Mouse (Mus musculus) intestine, embryonic 14.5 days (tissue): ENCODE data around the gene Phospho1. TPM values are rescaled to one million over a fixed set of nuclear protein-coding genes. Genes with fewer than 3 reads are reported as not detected.
"Not testable (repeated sequence)": the region's sequence is repeated elsewhere in the genome, so short reads cannot be mapped to it uniquely, and the experiment has no call there.

ENCODE experiments used
- ATAC-seq: fragments of 200-750 bp; cut with Nextera tagmentation; replicated peaks from 2 replicates; pipeline ENCODE4 v1.8.0; 2017; ENCODE audit warnings: low read depth, moderate number of reproducible peaks, moderate TSS enrichment, moderate library complexity; ENCODE audit not compliant: low FRiP score, low TSS enrichment
- DNase-seq: peaks from one replicate; pipeline ENCODE4 v3.0.0-alpha.2; 2018; ENCODE audit warnings: low spot score
- H3K27ac ChIP-seq: fragments of 300-500 bp; sonication (generic); 2 replicates; pipeline ENCODE4 v1.5.1; 2014; ENCODE audit warnings: low read depth, mild to moderate bottlenecking, control low read depth
- H3K27me3 ChIP-seq: fragments of 300-500 bp; sonication (generic); replicated peaks from 2 replicates; pipeline ENCODE4 v1.6.1; 2014; ENCODE audit warnings: low read length, control low read depth; ENCODE audit not compliant: control insufficient read depth, insufficient read depth
- H3K36me3 ChIP-seq: fragments of 300-500 bp; sonication (generic); 2 replicates; pipeline ENCODE4 v1.6.1; 2014; ENCODE audit warnings: low read length, control low read depth; ENCODE audit not compliant: control insufficient read depth, insufficient read depth
- H3K4me1 ChIP-seq: fragments of 300-500 bp; sonication (generic); replicated peaks from 2 replicates; pipeline ENCODE4 v1.6.1; 2014; ENCODE audit warnings: low read length, control low read depth, mixed read lengths; ENCODE audit not compliant: control insufficient read depth, insufficient read depth
- H3K4me2 ChIP-seq: fragments of 300-500 bp; sonication (generic); 2 replicates; pipeline ENCODE4 v1.6.1; 2014; ENCODE audit warnings: low read length
- H3K4me3 ChIP-seq: fragments of 300-500 bp; sonication (generic); 2 replicates; pipeline ENCODE4 v1.5.1; 2014; ENCODE audit warnings: low read depth, low read length, control low read depth, mixed read lengths
- H3K9ac ChIP-seq: fragments of 300-500 bp; sonication (generic); 2 replicates; pipeline ENCODE4 v1.6.1; 2014; ENCODE audit warnings: mild to moderate bottlenecking, low read length
- H3K9me3 ChIP-seq: fragments of 300-500 bp; sonication (generic); 2 replicates; pipeline ENCODE4 v1.6.1; 2016; ENCODE audit warnings: low read length, control low read depth; ENCODE audit not compliant: control insufficient read depth
- WGBS: fragments of 180-500 bp; shearing (Covaris S2); extraction: QIAGEN DNeasy Blood & Tissue Kit; methylation state at CpG from one replicate; pipeline ENCODE4 v1.1.7; 2014; 5-methylcytosine and 5-hydroxymethylcytosine counted together
- polyA plus RNA-seq: library from polyadenylated mRNA; unstranded; fragments of >200 nt; fragmentation: Nextera tagmentation; extraction: Ambion mirVana; gene quantifications from 2 replicates; pipeline ENCODE4 v1.2.1, GENCODE M21; 2014

Phospho1 gene
- polyA plus RNA-seq, 1 experiment from 2014 or later, result 0.39 TPM

DNA sequence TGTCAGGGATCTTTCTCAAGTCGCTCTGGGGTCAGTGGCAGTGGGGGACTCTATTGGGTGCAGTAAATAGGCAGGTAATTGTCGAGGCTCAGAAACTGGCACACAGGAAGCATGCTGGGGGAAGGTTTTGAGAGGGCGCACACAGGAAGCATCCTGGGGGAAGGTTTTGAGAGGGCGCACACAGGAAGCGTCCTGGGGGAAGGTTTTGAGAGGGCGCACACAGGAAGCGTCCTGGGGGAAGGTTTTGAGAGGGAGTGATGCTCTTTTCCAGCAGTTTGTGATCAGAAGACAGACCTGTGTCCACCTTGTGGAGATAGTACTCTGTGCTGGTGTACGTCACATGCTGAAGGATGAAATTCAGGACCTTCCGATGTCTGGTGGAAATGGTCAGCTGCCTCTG, 51.5 kb downstream of the Phospho1 start:
- no peak overlapping the region for H3K27ac ChIP-seq
- H3K9me3 ChIP-seq, result no peaks in the 10 kb centered on the region
- no peak for ATAC-seq
- no peaks in the 10 kb centered on the region for H3K4me1 ChIP-seq
- WGBS, result 43% methylated on average over 9 of the region's 9 CpGs
- no peak overlapping the region for H3K4me2 ChIP-seq
- DNase-seq, result no peak
- H3K36me3 ChIP-seq, result no peaks in the 10 kb centered on the region
- no peak overlapping the region for H3K9ac ChIP-seq
- H3K27me3 ChIP-seq, result no peaks in the 10 kb centered on the region
- H3K4me3 ChIP-seq, result no peak overlapping the region

DNA sequence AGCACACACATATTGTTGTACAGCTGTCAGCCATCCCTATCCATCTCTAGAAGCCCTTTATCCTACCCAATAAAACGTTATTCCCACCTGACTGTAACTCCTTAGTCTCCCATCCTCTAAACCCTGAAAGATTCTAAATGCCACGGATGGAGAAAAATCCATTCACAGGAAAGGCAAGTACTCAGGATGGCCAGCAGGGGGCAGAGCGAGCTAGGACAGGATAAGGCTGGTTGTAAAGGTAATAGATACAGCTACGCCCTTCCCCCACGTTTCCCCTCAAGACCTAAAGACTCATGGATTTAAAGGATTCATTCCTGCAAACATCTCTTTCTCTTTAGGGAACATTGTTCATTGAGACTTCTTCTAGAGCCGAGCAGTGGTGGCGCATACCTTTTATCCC, 52.0 kb downstream of the Phospho1 start:
- Histone ChIP-seq H3K4me3 (no peak overlapping the region), H3K36me3 (no peaks in the 10 kb centered on the region), H3K9me3 (no peaks in the 10 kb centered on the region), H3K4me2 (no peak overlapping the region), H3K27me3 (no peaks in the 10 kb centered on the region), H3K4me1 (no peaks in the 10 kb centered on the region), H3K27ac (no peak overlapping the region), H3K9ac (no peak overlapping the region)
- DNase-seq (peak; percentile 81), ATAC-seq (no peak)
- 23% methylated on average over 7 of the region's 7 CpGs for WGBS

DNA sequence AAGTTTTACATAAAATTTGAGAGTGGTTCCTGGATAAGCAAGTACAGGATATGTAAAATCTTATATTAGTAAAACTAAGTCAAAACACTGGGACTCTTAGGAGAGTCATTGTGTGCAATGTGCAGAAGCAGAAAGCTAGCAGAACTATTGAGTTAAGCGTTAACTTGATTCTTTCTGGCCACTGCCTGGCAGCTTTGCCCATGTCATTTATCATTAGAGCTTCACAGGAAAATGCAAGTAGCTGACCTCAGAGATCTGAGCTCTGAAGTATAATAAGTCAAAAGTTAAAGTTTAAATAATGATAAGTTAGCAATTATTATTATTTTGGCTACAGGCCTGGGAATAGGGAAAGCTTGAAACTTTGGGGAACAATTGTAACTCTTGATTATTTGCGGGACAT, 55.6 kb downstream of the Phospho1 start:
- DNase-seq, H3K9me3 ChIP-seq, H3K9ac ChIP-seq, ATAC-seq, H3K36me3 ChIP-seq, H3K4me2 ChIP-seq, H3K27me3 ChIP-seq, H3K27ac ChIP-seq, H3K4me1 ChIP-seq, H3K4me3 ChIP-seq: not testable (repeated sequence)
- WGBS, result 73% methylated on average over 2 of the region's 2 CpGs

Other genes with a start within 250 kb of the Phospho1 start
- 15.3 and 17.6 TPM in 2 replicates for gene Ngfr, start 236.8 kb upstream of the Phospho1 start, polyA plus RNA-seq
- gene Phb, start 157.5 kb upstream of the Phospho1 start, polyA plus RNA-seq, result 300 and 305 TPM in 2 replicates
- gene Zfp652, start 111.8 kb upstream of the Phospho1 start, polyA plus RNA-seq, result 9.2 and 9.9 TPM in 2 replicates
- 1.1 and 2.0 TPM in 2 replicates for gene B130006D01Rik, start 100.9 kb upstream of the Phospho1 start, polyA plus RNA-seq
- 17.2 and 19.1 TPM in 2 replicates for gene Gngt2, start 12.7 kb downstream of the Phospho1 start, polyA plus RNA-seq
- gene Abi3, start 18.0 kb downstream of the Phospho1 start, polyA plus RNA-seq, result 4.8 TPM in 2 replicates
- 26.6 and 30.9 TPM in 2 replicates for gene B4galnt2, start 90.4 kb downstream of the Phospho1 start, polyA plus RNA-seq
- 35.7 and 38.6 TPM in 2 replicates for gene Igf2bp1, start 181.4 kb downstream of the Phospho1 start, polyA plus RNA-seq
- gene Gip, start 200.0 kb downstream of the Phospho1 start, polyA plus RNA-seq, result 2.2 TPM in 1 of 2 replicates, not detected in the other
- gene Snf8, start 210.4 kb downstream of the Phospho1 start, polyA plus RNA-seq, result 37.1 and 39.3 TPM in 2 replicates
- gene Ube2z, start 240.9 kb downstream of the Phospho1 start, polyA plus RNA-seq, result 33.5 and 33.9 TPM in 2 replicates